Mouse (Mus musculus): ENCODE data around the gene Mbtd1.
A peak's percentile ranks its signal among the peaks of the same experiment; 100 is the strongest.

The Mbtd1 gene

DNA sequence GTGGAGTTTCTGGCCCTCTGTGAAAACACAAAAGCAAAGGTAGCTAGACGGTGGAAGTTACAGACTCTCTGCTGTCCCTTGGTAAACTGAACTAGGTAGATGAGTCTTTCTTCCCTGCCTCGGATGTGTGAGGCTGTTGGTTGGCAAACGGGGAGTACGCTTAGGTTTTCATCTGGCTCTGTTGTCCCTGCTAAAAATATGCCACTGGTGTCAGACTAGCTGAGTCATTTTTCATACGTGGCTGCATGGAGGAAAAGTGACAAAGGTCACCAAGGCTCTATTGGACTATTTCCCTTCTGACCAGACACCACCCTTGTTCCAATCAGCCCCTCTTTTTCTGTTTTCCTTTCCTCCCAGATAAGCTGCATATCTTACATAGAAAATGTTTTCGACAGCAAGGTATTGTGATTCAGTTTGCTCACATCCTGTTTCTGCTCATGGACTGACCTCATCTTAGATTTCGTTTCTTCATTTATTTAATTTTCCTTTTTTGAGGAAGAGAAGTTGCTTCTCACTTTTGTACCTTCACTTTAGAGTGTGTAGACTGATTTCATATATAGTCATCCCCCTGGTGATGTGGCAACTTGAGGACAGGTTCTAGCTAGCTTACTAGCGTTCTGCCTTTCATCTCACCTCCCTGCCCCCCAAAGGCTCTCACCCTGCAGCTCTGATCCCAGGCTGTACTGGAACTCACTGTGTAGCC lies 102.1 kb downstream of the Mbtd1 start:
- DNase-seq (ENCODE audit: low spot score) = no peak

- DNase-seq (ENCODE audit: low spot score) = no peak
Observed at GRCm38 (mm10) chr11:93988328-93989062, 102.8 kb downstream of the Mbtd1 start.

- DNase-seq (ENCODE audit: low spot score) = no peak
Observed at GRCm38 (mm10) chr11:93994531-93994930, 108.9 kb downstream of the Mbtd1 start.

- DNase-seq (ENCODE audit: low spot score) = peak; percentile 68
Observed at GRCm38 (mm10) chr11:93995111-93995719, 109.6 kb downstream of the Mbtd1 start.

DNA sequence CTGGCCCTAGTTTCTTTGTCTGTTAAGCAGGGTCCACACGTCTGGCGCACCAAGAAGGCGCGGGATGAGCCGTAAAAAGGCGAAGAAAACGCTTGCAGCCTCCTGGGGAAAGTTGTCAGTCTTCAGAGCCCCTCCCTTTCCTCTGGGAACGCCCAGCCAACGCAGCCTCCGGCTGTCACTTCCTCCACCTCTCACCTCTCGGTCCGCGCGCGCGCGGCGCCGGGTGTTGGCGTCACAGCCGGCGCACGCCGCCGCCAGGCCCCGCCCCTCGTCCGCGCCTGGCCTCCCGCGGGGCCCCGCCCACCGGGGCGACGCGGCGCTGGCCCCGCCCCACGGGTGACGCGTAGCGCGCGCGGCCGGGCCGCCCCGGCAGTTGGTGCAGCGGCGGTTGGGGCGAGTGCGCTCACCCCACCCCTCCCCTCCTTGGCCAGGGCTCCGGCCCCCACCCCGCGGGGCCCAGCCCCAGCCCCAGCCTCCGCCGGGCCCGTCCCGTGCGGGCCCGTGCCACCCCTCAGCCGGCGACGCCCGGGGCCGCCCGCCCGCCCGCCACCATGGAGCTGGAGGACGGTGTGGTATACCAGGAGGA lies 110.2 kb downstream of the Mbtd1 start, which contains the start of gene Spag9:
Gene Spag9 (plus strand): TSS at position 372 of the 586 bp plus-strand sequence.
- peak; percentile 96 for DNase-seq (ENCODE audit: low spot score)
